Mouse (Mus musculus): ENCODE data around the gene Kremen1.

- TF ChIP-seq CTCF (IDR thresholded peaks at IDR 0.05; ENCODE audit: low read depth, low read length) (peak; percentile 74), POLR2A (IDR thresholded peaks at IDR 0.05; ENCODE audit: extremely low read depth, insufficient read depth, low read length) (no peak)
Measured at GRCm38 (mm10) chr11:5160722-5161485, 100.5 kb downstream of the Kremen1 start.

Measured in liver, adult 2 months (tissue).